Mouse (Mus musculus) megakaryocyte, adult 5-6 weeks (primary cell): ENCODE measurements around the gene Muc5ac. TPM values are rescaled to one million over a fixed set of nuclear protein-coding genes. Genes with fewer than 3 reads are reported as not detected.

Experiments used
- ATAC-seq: 2 replicates; pipeline ENCODE4 v1.8.0; 2016; ENCODE audit warnings: mild to moderate bottlenecking, inconsistent platforms; ENCODE audit not compliant: poor library complexity, severe bottlenecking
- total RNA-seq, 2 experiments: library from RNA; stranded (forward) in 1 of 2; stranded (reverse) in 1 of 2; fragments of 153-499, 151-499 nt in 1 of 2; fragments of 221-1000, 200-1000 nt in 1 of 2; gene quantifications; 2 replicates each; pipeline versions ENCODE4 v1.2.3 to v1.2.4; 2015 to 2017

The Muc5ac gene
- total RNA-seq, 2 experiments from 2014 or later: under 0.01 TPM; not detected in 1

GRCm38 (mm10) chr7:141824398-141824797 is 35.6 kb downstream of the Muc5ac start:
- ATAC-seq: no peak

- peak; percentile 26; the same call in 1 of the 2 replicates for ATAC-seq
Observed at GRCm38 (mm10) chr7:141835941-141836340, 47.2 kb downstream of the Muc5ac start.

- ATAC-seq: peak; percentile 14; the same call in 1 of the 2 replicates
Observed at GRCm38 (mm10) chr7:141836423-141836822, 47.7 kb downstream of the Muc5ac start.

GRCm38 (mm10) chr7:141838779-141839178 is 50.0 kb downstream of the Muc5ac start, which contains the start of gene Muc5b:
Gene Muc5b, plus strand, starts transcription at chr7:141839070.
- ATAC-seq: no peak

- no peak for ATAC-seq
Observed at GRCm38 (mm10) chr7:141840354-141840753, 51.6 kb downstream of the Muc5ac start.

GRCm38 (mm10) chr7:141861046-141861445 is 72.3 kb downstream of the Muc5ac start:
- ATAC-seq: 0 out of 2 replicates have a peak, but pooled peaks have one; percentile 18

Other genes starting within 250 kb of the Muc5ac start
- gene Chid1, start 249.1 kb upstream of the Muc5ac start, total RNA-seq (2015): 8.0 and 8.4 TPM in 2 replicates
- 28.3 and 43.5 TPM in 2 replicates for gene Chid1, start 249.1 kb upstream of the Muc5ac start, total RNA-seq (2017)
- gene Ap2a2, start 226.8 kb upstream of the Muc5ac start, total RNA-seq (2015): 42.0 and 48.3 TPM in 2 replicates
- 61.8 and 75.5 TPM in 2 replicates for gene Ap2a2, start 226.8 kb upstream of the Muc5ac start, total RNA-seq (2017)
- 0.16 and 0.39 TPM in 2 replicates for gene Muc6, start 133.7 kb upstream of the Muc5ac start, total RNA-seq (2015)
- gene Muc6, start 133.7 kb upstream of the Muc5ac start, total RNA-seq (2017): 0.11 TPM in 1 of 2 replicates, not detected in the other
- gene Muc2, start 98.6 kb upstream of the Muc5ac start, total RNA-seq (2015): not detected in 2 replicates
- not detected in 2 replicates for gene Muc2, start 98.6 kb upstream of the Muc5ac start, total RNA-seq (2017)
- 0.05 TPM in 1 of 2 replicates, not detected in the other for gene Muc5b, start 50.1 kb downstream of the Muc5ac start, total RNA-seq (2015)
- gene Muc5b, start 50.1 kb downstream of the Muc5ac start, total RNA-seq (2017): not detected in 2 replicates
- gene Tollip, start 129.5 kb downstream of the Muc5ac start, total RNA-seq (2015): 29.0 and 30.9 TPM in 2 replicates
- gene Tollip, start 129.5 kb downstream of the Muc5ac start, total RNA-seq (2017): 30.7 and 38.7 TPM in 2 replicates
- not detected in 2 replicates for gene Brsk2, start 160.8 kb downstream of the Muc5ac start, total RNA-seq (2015)
- gene Brsk2, start 160.8 kb downstream of the Muc5ac start, total RNA-seq (2017): not detected in 2 replicates